ENCODE assay signal across 8 mouse cellular contexts in the genomic region with DNA sequence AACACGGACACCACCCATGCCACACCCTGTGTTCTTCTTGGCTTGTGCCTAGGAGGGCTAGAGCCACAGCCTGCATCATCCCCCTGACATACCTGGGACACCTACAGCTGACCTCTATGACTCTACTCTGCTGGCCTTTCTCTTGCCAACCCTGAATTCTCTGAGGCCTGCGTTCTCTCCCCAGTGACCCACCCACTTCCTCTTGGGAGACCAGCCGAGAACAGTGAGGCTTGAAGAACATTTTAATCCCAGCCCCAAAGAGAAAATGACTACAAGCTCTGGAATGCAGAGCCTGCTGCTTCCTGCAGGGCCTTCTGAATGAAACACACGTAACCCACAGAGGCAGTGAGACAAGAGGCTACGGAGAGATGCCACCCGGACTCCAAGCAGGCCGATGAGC.
A peak's percentile ranks its signal among the peaks of the same experiment; 100 is the strongest.
DNase-seq lines count a peak whose midpoint lies in the region; ATAC-seq and TF ChIP-seq lines count a peak whose summit lies in the region.

No protein-coding gene starts in this region.

- no peak for TF ChIP-seq CTCF in liver, adult 2 months (IDR thresholded peaks at IDR 0.05; ENCODE audit: low read depth, low read length)
- TF ChIP-seq CTCF in cerebellum, adult 2 months (IDR thresholded peaks at IDR 0.05; ENCODE audit: borderline replicate concordance, insufficient read depth, low read depth, low read length) = no peak

- no peak overlapping the region for H3K9ac ChIP-seq in liver, adult 2 months (ENCODE audit: low read depth, low read length)
- no peak overlapping the region for H3K9ac ChIP-seq in liver, embryonic 11.5 days (ENCODE audit: low read depth, low read length)
- H3K9ac ChIP-seq in lung, embryonic 15.5 days = no peak overlapping the region

- no peaks in the 10 kb centered on the region for H3K36me3 ChIP-seq in liver, adult 2 months (ENCODE audit: control insufficient read depth, insufficient read depth, low read length)
- H3K36me3 ChIP-seq in liver, embryonic 11.5 days (ENCODE audit: control insufficient read depth, insufficient read depth, low read length) = no peaks in the 10 kb centered on the region
- no peaks in the 10 kb centered on the region for H3K36me3 ChIP-seq in lung, embryonic 15.5 days

- no peaks in the 10 kb centered on the region; the same call in 1 of the 2 replicates for H3K4me1 ChIP-seq in liver, adult 2 months (ENCODE audit: control insufficient read depth, insufficient read depth, low read length)
- H3K4me1 ChIP-seq in liver, embryonic 11.5 days (replicated peaks; ENCODE audit: control insufficient read depth, insufficient read depth, low read length) = peaks cover 12% of the 10 kb centered on the region
- H3K4me1 ChIP-seq in brown adipose tissue, adult 24 weeks (ENCODE audit: control insufficient read depth, insufficient read depth, insufficient read length, low read length) = peaks cover 42% of the 10 kb centered on the region
- H3K4me1 ChIP-seq in lung, embryonic 15.5 days = peaks cover 25% of the 10 kb centered on the region
- H3K4me1 ChIP-seq in cerebellum, adult 2 months (ENCODE audit: control insufficient read depth, insufficient read depth, low read length) = peaks cover 13% of the 10 kb centered on the region

- ATAC-seq in liver, embryonic 11.5 days (replicated peaks; ENCODE audit: low FRiP score) = no peak
- ATAC-seq in lung, embryonic 15.5 days (ENCODE audit: borderline replicate concordance, extremely low read depth, low FRiP score, low TSS enrichment) = peak; percentile 19; the same call in 1 of the 2 replicates

- H3K4me3 ChIP-seq in liver, adult 2 months (ENCODE audit: insufficient read depth, low read depth, low read length) = no peak overlapping the region
- H3K4me3 ChIP-seq in liver, embryonic 11.5 days (ENCODE audit: low read depth, low read length) = no peak overlapping the region
- no peak overlapping the region for H3K4me3 ChIP-seq in brown adipose tissue, adult 24 weeks (ENCODE audit: insufficient read depth, low read depth, low read length)
- H3K4me3 ChIP-seq in lung, embryonic 15.5 days = no peak overlapping the region
- no peak overlapping the region for H3K4me3 ChIP-seq in cerebellum, adult 2 months (replicated peaks; ENCODE audit: insufficient read depth, low read depth, low read length)

- no peaks in the 10 kb centered on the region for H3K27me3 ChIP-seq in liver, adult 2 months (ENCODE audit: control insufficient read depth, insufficient read depth, low read length)
- no peaks in the 10 kb centered on the region for H3K27me3 ChIP-seq in liver, embryonic 11.5 days (replicated peaks; ENCODE audit: control insufficient read depth, insufficient read depth, low read length)
- H3K27me3 ChIP-seq in lung, embryonic 15.5 days = no peaks in the 10 kb centered on the region
- no peaks in the 10 kb centered on the region for H3K27me3 ChIP-seq in cerebellum, adult 2 months (ENCODE audit: control insufficient read depth, insufficient read depth, low read length)

- intact Hi-C loops in heart, postnatal 14 days (cut with DNase I) = no loop called here

- H3K27ac ChIP-seq in liver, adult 2 months (replicated peaks; ENCODE audit: insufficient read depth, low read depth, low read length) = peak overlapping the region; percentile 40
- no peak overlapping the region for H3K27ac ChIP-seq in liver, embryonic 11.5 days (ENCODE audit: low read depth, low read length)
- peak overlapping the region; percentile 92 for H3K27ac ChIP-seq in brown adipose tissue, adult 24 weeks (replicated peaks; ENCODE audit: low read depth, low read length)
- peak overlapping the region; percentile 54 for H3K27ac ChIP-seq in lung, embryonic 15.5 days
- H3K27ac ChIP-seq in cerebellum, adult 2 months (ENCODE audit: insufficient read depth, low read length) = no peak overlapping the region

- 68% methylated on average over 7 of the region's 7 CpGs for WGBS in liver, adult 2 months
- WGBS in liver, embryonic 11.5 days = 48% methylated on average over 7 of the region's 7 CpGs
- 30% methylated on average over 7 of the region's 7 CpGs for WGBS in lung, embryonic 15.5 days
- WGBS in cerebellum, adult 2 months = 43% methylated on average over 7 of the region's 7 CpGs

- no peak for TF ChIP-seq POLR2A in liver, adult 2 months (IDR thresholded peaks at IDR 0.05; ENCODE audit: extremely low read depth, insufficient read depth, low read length)
- TF ChIP-seq POLR2A in cerebellum, adult 2 months (IDR thresholded peaks at IDR 0.05; ENCODE audit: borderline replicate concordance, insufficient read depth, low read length) = no peak

- H3K9me3 ChIP-seq in liver, embryonic 11.5 days (ENCODE audit: control insufficient read depth, low read length) = no peaks in the 10 kb centered on the region
- H3K9me3 ChIP-seq in lung, embryonic 15.5 days = no peaks in the 10 kb centered on the region

- no peak overlapping the region for H3K4me2 ChIP-seq in liver, embryonic 11.5 days
- no peak overlapping the region for H3K4me2 ChIP-seq in lung, embryonic 15.5 days

- no peak for DNase-seq in liver, adult 2 months (ENCODE audit: extremely low read depth, low read depth, low spot score)
- DNase-seq in liver, embryonic 11.5 days (ENCODE audit: low spot score) = no peak
- peak; percentile 66 to 67 for DNase-seq in heart, postnatal 14 days
- no peak for DNase-seq in ovary, postnatal 14 days (ENCODE audit: low spot score)
- DNase-seq in thymus, postnatal 4 days = no peak
- no peak for DNase-seq in cerebellum, adult 2 months

- H3K79me2 ChIP-seq in liver, adult 2 months (ENCODE audit: control insufficient read depth, insufficient read depth, low read length) = no peaks in the 10 kb centered on the region

Comparison
In these comparisons a context has a peak if more than half of its experiments do, and no peak if none do; other contexts are left out.
1. H3K27ac ChIP-seq: peak in liver, adult 2 months (single experiment), brown adipose tissue, adult 24 weeks (single experiment) and lung, embryonic 15.5 days (single experiment); none in liver, embryonic 11.5 days (single experiment) and cerebellum, adult 2 months (single experiment).
2. DNase-seq: peak in heart, postnatal 14 days (2 of 2); none in liver, adult 2 months (single experiment), liver, embryonic 11.5 days (single experiment), ovary, postnatal 14 days (single experiment), thymus, postnatal 4 days (single experiment) and cerebellum, adult 2 months (0 of 2).